Mouse (Mus musculus) spleen, postnatal 10 days (tissue): ENCODE measurements around the gene Slc22a17.

Experiments
- DNase-seq, 2 experiments: peaks; one replicate each; pipeline ENCODE4 v3.0.0; 2021 to 2022; ENCODE audit warnings: low spot score in 2 of 2

The Slc22a17 gene

GRCm38 (mm10) chr14:54863501-54864312 is 49.2 kb downstream of the Slc22a17 start:
- peak; percentile 76 to 90 for DNase-seq

- DNase-seq: peak; percentile 41 to 76
Observed at GRCm38 (mm10) chr14:54860511-54860910, 52.4 kb downstream of the Slc22a17 start.

GRCm38 (mm10) chr14:54857891-54858290 is 55.0 kb downstream of the Slc22a17 start:
- DNase-seq: no peak

- no peak for DNase-seq
Observed at GRCm38 (mm10) chr14:54856703-54857102, 56.2 kb downstream of the Slc22a17 start.
